Mouse (Mus musculus): ENCODE data around the gene Ptprk.

- TF ChIP-seq POLR2A (IDR thresholded peaks at IDR 0.05; ENCODE audit: borderline replicate concordance, control insufficient read depth, low read depth, low read length) (no peak), CTCF (IDR thresholded peaks at IDR 0.05; ENCODE audit: control insufficient read depth, insufficient read depth, low read length) (no peak)
Observed at GRCm38 (mm10) chr10:28566828-28567227, 492.2 kb downstream of the Ptprk start.

Measured in bone marrow, adult 2 months (tissue).